Mouse (Mus musculus) heart, adult 2 months (tissue): Measurements from ENCODE around the gene Mllt11.

Experiments used
- CTCF ChIP-seq: fragments of 200-600 bp; IDR thresholded peaks from 2 replicates; pipeline ENCODE4 v1.8.1; 2022; ENCODE audit warnings: antibody characterized with exemption, mild to moderate bottlenecking, moderate library complexity
- POLR2A ChIP-seq: fragments of 200-500 bp; IDR thresholded peaks from 2 replicates; pipeline ENCODE4 v1.6.1; 2011; ENCODE audit warnings: mild to moderate bottlenecking, low read depth, low read length, control low read depth; ENCODE audit not compliant: insufficient read depth

- no peak for TF ChIP-seq POLR2A
- TF ChIP-seq CTCF: no peak
Measured at GRCm38 (mm10) chr3:95169996-95170395, 62.0 kb downstream of the Mllt11 start.
